Mouse (Mus musculus) heart, embryonic 16.5 days (tissue): ENCODE data around the gene Vpreb1. TPM values are rescaled to one million over a fixed set of nuclear protein-coding genes. Genes with fewer than 3 reads are reported as not detected.

Experiments used
- ATAC-seq: fragments of 200-750 bp; cut with Nextera tagmentation; replicated peaks from 2 replicates; pipeline ENCODE4 v1.8.0; 2017; ENCODE audit warnings: moderate number of reproducible peaks; ENCODE audit not compliant: insufficient read depth, low FRiP score; ENCODE audit errors: extremely low read depth
- H3K27ac ChIP-seq: fragments of 300-500 bp; sonication (generic); 2 replicates; pipeline ENCODE4 v1.5.1; 2014; ENCODE audit warnings: mild to moderate bottlenecking, low read length, control low read depth, moderate library complexity
- H3K27me3 ChIP-seq: fragments of 300-500 bp; sonication (generic); 2 replicates; pipeline ENCODE4 v1.6.1; 2014; ENCODE audit warnings: low read length, mixed read lengths; ENCODE audit not compliant: control insufficient read depth, insufficient read depth
- H3K36me3 ChIP-seq: fragments of 300-500 bp; sonication (generic); 2 replicates; pipeline ENCODE4 v1.6.1; 2014; ENCODE audit not compliant: control insufficient read depth, insufficient read depth
- H3K4me1 ChIP-seq: fragments of 300-500 bp; sonication (generic); 2 replicates; pipeline ENCODE4 v1.6.1; 2014; ENCODE audit warnings: low read length, mixed read lengths; ENCODE audit not compliant: control insufficient read depth, insufficient read depth
- H3K4me2 ChIP-seq: fragments of 300-500 bp; sonication (generic); 2 replicates; pipeline ENCODE4 v1.6.1; 2014; ENCODE audit warnings: low read depth, mild to moderate bottlenecking, control low read depth, low read length
- H3K4me3 ChIP-seq: fragments of 300-500 bp; sonication (generic); 2 replicates; pipeline ENCODE4 v1.5.1; 2014; ENCODE audit warnings: mild to moderate bottlenecking, control low read depth, low read length
- H3K9ac ChIP-seq: fragments of 300-500 bp; sonication (generic); 2 replicates; pipeline ENCODE4 v1.6.1; 2014; ENCODE audit warnings: low read length, control low read depth
- H3K9me3 ChIP-seq: fragments of 300-500 bp; sonication (generic); replicated peaks from 2 replicates; pipeline ENCODE4 v1.6.1; 2016; ENCODE audit warnings: low read length; ENCODE audit not compliant: control insufficient read depth
- WGBS: fragments of 180-500 bp; shearing (Covaris S2); extraction: QIAGEN DNeasy Blood & Tissue Kit; methylation state at CpG from one replicate; pipeline ENCODE4 v1.1.7; 2014; 5-methylcytosine and 5-hydroxymethylcytosine counted together
- polyA plus RNA-seq: library from polyadenylated mRNA; unstranded; fragments of >200 nt; fragmentation: Nextera tagmentation; extraction: Ambion mirVana; gene quantifications from 2 replicates; pipeline ENCODE4 v1.2.1, GENCODE M21; 2015

Gene Vpreb1
- 1.4 and 1.5 TPM in 2 replicates for polyA plus RNA-seq

DNA sequence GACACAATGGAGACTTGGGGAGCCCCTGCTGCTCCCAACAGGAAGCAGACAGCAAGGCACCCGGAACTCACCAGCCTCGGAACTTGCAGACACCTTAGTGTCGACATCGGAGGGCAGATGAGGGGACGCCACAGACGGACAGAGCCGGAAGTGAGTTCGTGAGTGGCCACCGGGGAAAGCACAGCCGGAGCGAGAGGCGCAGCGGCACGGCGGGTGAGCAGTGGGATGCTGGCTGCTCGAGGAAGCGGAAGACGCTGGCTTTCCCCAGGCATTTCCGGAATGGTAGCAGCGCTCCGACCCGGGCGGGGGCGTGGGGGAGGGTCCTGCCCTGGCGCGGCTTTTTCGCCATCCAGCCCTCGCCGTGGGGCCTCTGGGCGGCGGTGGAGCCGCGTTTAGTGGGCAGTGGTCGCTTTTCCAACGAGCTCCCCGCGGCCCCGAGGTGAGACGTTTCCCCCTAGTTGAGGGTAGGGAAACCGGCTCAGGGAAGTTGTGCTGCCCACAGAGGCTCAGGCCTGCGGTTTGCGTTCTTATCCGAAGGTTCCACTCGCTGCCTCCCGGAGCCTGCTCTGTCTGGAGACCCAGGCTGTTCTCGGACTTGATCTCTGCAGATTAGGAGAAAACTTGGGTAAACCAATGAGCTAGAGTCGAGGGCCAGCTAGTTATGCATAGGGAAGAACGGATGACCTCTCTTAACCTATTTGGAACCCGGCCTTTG, at the start of gene Vpreb1, which contains the start of gene Top3b:
TSS of gene Vpreb1 (minus strand) at position 227 of the 715 bp plus-strand sequence.
TSS of gene Top3b (plus strand) at position 120 of the 715 bp plus-strand sequence.
- Histone ChIP-seq H3K27ac (peak within 1 kb of the TSS; percentile 97), H3K4me2 (peak within 1 kb of the TSS; percentile 85), H3K9ac (peak within 1 kb of the TSS; percentile 96), H3K36me3 (peaks cover 4% of the 10 kb centered on the region), H3K9me3 (no peaks in the 10 kb centered on the region), H3K4me3 (peak within 1 kb of the TSS; percentile 90), H3K27me3 (no peaks in the 10 kb centered on the region), H3K4me1 (peaks cover 10% of the 10 kb centered on the region)
- under 1% methylated on average over 49 of the region's 49 CpGs for WGBS
- peak; percentile 93 for ATAC-seq

DNA sequence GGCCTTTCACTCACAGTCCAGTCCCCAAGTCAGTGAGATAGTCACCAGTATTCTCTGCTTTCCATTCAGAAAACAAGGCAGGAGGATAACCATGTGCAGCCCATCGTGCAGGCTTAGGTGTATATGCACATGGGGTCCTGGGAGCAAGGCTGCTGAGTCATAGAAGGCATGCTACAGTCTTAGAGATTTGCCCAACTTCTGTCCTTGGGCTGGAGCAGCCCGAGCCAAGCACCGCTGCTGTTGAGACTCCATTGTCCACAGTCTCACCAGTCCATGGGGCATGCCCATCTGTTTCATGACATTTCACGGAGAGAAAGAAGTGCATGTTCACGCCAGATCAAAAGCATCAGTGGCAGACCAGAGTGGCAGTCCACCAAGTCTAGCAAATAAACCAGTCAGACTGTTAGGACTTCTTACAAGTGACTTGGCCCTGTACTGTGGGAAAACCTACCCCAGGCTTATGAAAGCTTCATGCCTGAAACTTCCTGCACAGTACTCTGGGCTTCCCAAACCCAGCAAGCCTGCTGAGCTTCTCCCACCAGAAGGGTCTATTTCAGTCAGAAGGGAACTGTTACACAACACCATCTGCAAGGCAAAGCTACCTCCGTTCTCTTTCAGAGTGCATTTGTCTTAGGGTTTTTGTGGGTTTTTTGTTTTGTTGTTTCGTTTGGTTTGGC, 47.9 kb upstream of the Vpreb1 start:
- no peaks in the 10 kb centered on the region for H3K9me3 ChIP-seq
- H3K4me2 ChIP-seq = no peak overlapping the region
- H3K36me3 ChIP-seq = peaks cover 61% of the 10 kb centered on the region
- H3K27ac ChIP-seq = no peak overlapping the region
- H3K4me3 ChIP-seq = no peak overlapping the region
- ATAC-seq = no peak
- WGBS = 94% methylated on average over 7 of the region's 7 CpGs
- H3K27me3 ChIP-seq = no peaks in the 10 kb centered on the region
- H3K9ac ChIP-seq = no peak overlapping the region
- H3K4me1 ChIP-seq = no peaks in the 10 kb centered on the region

DNA sequence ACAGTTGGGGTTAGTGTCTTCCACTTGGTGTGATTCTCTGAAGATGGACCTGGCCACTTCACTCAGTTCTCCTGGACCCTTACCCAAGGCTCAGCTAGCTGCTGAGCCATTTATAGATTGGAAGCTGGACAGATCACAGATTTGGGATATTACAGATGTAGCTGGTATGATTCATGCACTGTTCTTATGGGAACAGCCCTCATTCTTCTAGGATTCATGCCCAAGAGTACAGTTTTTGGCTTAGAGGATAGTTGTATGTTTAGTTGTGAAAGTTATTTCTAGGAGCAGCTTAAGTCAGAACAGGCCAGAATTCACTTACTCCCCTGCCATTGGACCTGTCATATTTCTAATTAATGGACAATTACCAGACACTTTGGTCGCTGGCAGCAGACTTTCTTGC, 42.8 kb upstream of the Vpreb1 start:
- no peak for ATAC-seq
- Histone ChIP-seq H3K27me3 (no peaks in the 10 kb centered on the region), H3K36me3 (peaks cover 45% of the 10 kb centered on the region), H3K4me2 (no peak overlapping the region), H3K4me3 (no peak overlapping the region), H3K4me1 (peaks cover 6% of the 10 kb centered on the region; the same call in 1 of the 2 replicates), H3K9me3 (no peaks in the 10 kb centered on the region), H3K9ac (no peak overlapping the region), H3K27ac (no peak overlapping the region)
- WGBS = 71% methylated on average over 1 of the region's 1 CpGs

DNA sequence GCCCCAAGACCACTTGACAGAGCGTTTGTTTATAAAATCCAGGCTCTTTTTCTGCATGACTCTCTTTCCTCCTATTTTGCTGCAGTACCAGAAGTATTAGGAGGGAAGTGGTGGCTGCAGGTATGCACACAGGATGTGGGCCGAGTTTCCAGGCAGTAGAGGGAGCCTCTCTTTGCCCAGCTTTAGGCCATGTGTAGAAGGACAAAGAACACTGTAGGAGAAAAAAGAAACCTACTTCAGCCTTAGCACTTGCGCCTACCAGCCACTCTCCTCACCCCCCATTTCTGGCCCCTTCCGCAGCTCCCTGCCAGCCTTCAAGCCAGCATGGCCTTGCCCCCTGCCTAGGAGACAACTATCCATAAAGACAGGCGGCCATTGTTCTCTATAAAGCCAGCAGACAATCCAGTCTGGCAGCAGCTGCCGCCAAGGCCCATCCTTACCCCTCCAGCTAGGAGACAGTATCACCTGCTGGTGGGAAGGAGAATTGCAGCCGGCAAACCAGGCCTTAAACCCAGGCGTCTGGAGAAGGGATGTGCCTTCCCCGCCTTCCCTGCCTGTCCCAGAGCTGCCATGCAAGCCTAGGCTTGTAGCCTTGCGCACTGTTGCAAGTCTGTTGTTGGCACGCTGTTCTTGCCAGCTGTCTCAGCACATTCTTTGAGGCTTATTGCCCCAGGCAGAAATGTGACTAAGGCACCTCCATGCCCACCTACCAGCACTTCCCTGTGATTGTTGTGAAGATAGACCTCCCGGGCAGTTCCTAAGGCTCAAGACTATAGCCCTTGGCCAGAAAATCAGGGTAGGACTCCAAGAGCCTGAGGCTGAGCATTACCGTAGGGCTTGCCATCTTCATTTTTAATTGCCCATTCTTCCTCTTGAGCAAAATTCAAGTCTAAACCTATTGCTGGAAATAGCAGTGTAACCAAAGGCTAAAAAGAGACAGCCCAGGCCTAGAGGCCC, 41.3 kb upstream of the Vpreb1 start:
- H3K4me1 ChIP-seq = peaks cover 6% of the 10 kb centered on the region; the same call in 1 of the 2 replicates
- H3K27me3 ChIP-seq = no peaks in the 10 kb centered on the region
- 0 out of 2 replicates have a peak overlapping the region, but pooled peaks have one; percentile 11 for H3K9ac ChIP-seq
- peaks cover 38% of the 10 kb centered on the region for H3K36me3 ChIP-seq
- no peaks in the 10 kb centered on the region for H3K9me3 ChIP-seq
- 44% methylated on average over 13 of the region's 13 CpGs for WGBS
- peak; percentile 54 for ATAC-seq
- peak overlapping the region; percentile 53 for H3K27ac ChIP-seq
- no peak overlapping the region for H3K4me3 ChIP-seq
- H3K4me2 ChIP-seq = no peak overlapping the region

DNA sequence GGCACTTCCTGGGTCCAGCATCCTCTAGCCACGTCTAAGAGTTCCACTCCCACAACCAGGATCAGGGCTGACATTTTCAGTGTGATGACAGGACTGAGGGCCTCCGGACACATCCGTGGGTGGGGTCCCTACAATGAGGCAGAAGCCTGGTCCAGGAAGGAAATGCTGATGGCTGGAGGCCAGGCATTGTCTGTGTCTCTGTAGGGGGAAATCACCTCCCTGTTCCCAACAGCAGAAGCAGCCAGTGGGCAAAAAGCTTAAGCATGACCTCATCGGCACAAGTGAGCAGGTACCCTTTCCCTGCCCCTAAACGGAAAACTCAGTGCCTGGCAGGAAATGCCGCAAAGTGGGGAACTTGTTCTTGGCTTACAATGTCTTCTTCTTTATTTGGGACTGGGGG, 37.2 kb upstream of the Vpreb1 start:
- H3K36me3 ChIP-seq = peaks cover 32% of the 10 kb centered on the region
- 42% methylated on average over 6 of the region's 6 CpGs for WGBS
- peak overlapping the region; percentile 90 for H3K27ac ChIP-seq
- H3K27me3 ChIP-seq = no peaks in the 10 kb centered on the region
- H3K9ac ChIP-seq = no peak overlapping the region
- H3K4me2 ChIP-seq = no peak overlapping the region
- peak; percentile 82 for ATAC-seq
- H3K4me3 ChIP-seq = no peak overlapping the region
- H3K4me1 ChIP-seq = peaks cover 6% of the 10 kb centered on the region; the same call in 1 of the 2 replicates
- no peaks in the 10 kb centered on the region for H3K9me3 ChIP-seq

DNA sequence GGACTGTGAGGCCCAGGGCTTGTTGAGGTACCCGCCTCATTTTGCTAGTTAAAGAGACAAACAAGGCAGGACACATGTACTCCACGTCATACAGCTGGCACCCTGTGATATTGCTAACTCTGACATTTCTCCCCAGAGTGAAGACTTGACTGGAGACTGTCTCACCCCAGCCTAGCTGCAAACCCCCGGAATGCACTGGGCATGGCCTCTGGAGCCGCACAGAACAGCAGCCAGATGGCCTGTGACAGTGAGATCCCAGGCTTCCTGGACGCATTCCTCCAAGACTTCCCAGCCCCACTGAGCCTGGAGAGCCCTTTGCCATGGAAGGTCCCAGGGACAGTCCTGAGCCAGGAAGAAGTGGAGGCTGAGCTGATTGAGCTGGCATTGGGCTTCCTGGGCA, 32.5 kb upstream of the Vpreb1 start:
- no peaks in the 10 kb centered on the region for H3K4me1 ChIP-seq
- no peak overlapping the region for H3K4me3 ChIP-seq
- no peaks in the 10 kb centered on the region for H3K9me3 ChIP-seq
- peaks cover 18% of the 10 kb centered on the region for H3K36me3 ChIP-seq
- H3K27ac ChIP-seq = peak overlapping the region; percentile 37; the same call in 1 of the 2 replicates
- ATAC-seq = no peak
- no peak overlapping the region for H3K4me2 ChIP-seq
- no peaks in the 10 kb centered on the region for H3K27me3 ChIP-seq
- 71% methylated on average over 5 of the region's 5 CpGs for WGBS
- H3K9ac ChIP-seq = no peak overlapping the region

DNA sequence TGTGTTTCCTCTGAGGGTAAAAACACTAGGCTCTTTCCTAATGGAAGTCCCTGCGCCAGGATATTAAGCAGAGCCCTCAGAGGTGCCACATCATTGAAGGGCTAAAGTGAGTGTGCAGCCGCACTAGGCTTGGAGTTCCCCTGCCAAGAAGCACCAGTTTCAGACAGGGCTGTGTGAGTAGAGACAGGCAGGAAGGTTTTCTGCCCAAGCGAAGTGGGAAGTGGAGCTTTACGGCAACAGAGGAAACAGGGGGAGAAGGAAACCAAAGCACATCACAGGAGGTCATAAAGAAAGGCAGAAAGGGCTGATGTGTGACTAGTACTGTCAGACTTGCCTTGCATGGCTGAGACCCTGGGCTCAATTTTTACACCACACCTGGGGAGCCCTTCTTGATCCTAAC, 31.7 kb upstream of the Vpreb1 start:
- Histone ChIP-seq H3K36me3 (peaks cover 15% of the 10 kb centered on the region), H3K9ac (no peak overlapping the region), H3K27ac (peak overlapping the region; percentile 66), H3K4me1 (no peaks in the 10 kb centered on the region; the same call in 1 of the 2 replicates), H3K9me3 (no peaks in the 10 kb centered on the region), H3K4me3 (no peak overlapping the region), H3K4me2 (no peak overlapping the region), H3K27me3 (no peaks in the 10 kb centered on the region)
- 72% methylated on average over 4 of the region's 4 CpGs for WGBS
- ATAC-seq = peak; percentile 15; the same call in 1 of the 2 replicates

DNA sequence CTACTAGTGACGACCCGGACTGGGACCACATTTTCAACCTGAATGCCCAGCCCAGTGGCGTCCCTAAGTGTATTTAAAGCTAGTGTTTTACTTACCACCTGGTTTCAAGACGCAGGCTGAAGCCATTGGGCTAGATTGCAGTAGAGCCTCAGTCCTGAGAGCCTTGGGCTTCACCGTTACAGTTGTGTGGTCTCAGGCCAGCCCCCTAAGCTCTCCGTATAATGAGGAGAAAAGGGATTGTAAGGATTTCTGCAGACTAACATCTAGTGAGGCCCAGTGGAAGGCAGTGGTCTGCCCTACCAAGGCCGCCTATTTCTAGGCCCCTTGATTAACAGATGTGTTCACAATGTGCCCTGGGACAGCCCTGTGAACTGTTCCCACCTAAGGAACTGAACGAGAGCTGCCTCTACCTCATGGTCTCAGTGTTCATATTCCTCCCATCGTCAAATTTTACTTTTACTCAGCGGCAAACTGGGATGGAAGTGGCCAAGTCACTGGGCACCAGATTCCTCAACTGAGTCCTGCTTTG, 26.5 kb upstream of the Vpreb1 start:
- ATAC-seq = peak; percentile 3; the same call in 1 of the 2 replicates
- peak overlapping the region; percentile 86 for H3K9ac ChIP-seq
- H3K27me3 ChIP-seq = no peaks in the 10 kb centered on the region
- no peaks in the 10 kb centered on the region for H3K9me3 ChIP-seq
- H3K4me3 ChIP-seq = peak overlapping the region; percentile 75
- peaks cover 4% of the 10 kb centered on the region; the same call in 1 of the 2 replicates for H3K4me1 ChIP-seq
- H3K4me2 ChIP-seq = peak overlapping the region; percentile 92
- 22% methylated on average over 10 of the region's 10 CpGs for WGBS
- H3K36me3 ChIP-seq = peaks cover 15% of the 10 kb centered on the region
- peak overlapping the region; percentile 60 for H3K27ac ChIP-seq
